Mouse (Mus musculus) embryonic facial prominence, embryonic 15.5 days (tissue): ENCODE measurements around the gene Cdkn1a. TPM values are rescaled to one million over a fixed set of nuclear protein-coding genes. Genes with fewer than 3 reads are reported as not detected.
A peak's percentile ranks its signal among the peaks of the same experiment; 100 is the strongest.
"Not testable (repeated sequence)": the region's sequence is repeated elsewhere in the genome, so short reads cannot be mapped to it uniquely, and the experiment has no call there.

Source experiments
- ATAC-seq: fragments of 200-750 bp; cut with Nextera tagmentation; 2 replicates; pipeline ENCODE4 v1.8.0; 2017; ENCODE audit warnings: low read depth, moderate TSS enrichment; ENCODE audit not compliant: insufficient number of reproducible peaks, low FRiP score, low TSS enrichment
- H3K27ac ChIP-seq: fragments of 300-500 bp; sonication (generic); replicated peaks from 2 replicates; pipeline ENCODE4 v1.5.1; 2015; ENCODE audit warnings: mild to moderate bottlenecking, inconsistent platforms
- H3K27me3 ChIP-seq: fragments of 300-500 bp; sonication (generic); 2 replicates; pipeline ENCODE4 v1.6.1; 2015; ENCODE audit warnings: inconsistent platforms
- H3K36me3 ChIP-seq: fragments of 300-500 bp; sonication (generic); 2 replicates; pipeline ENCODE4 v1.6.1; 2015; ENCODE audit warnings: mild to moderate bottlenecking, inconsistent platforms
- H3K4me1 ChIP-seq: fragments of 300-500 bp; sonication (generic); 2 replicates; pipeline ENCODE4 v1.6.1; 2015; ENCODE audit warnings: inconsistent platforms
- H3K4me2 ChIP-seq: fragments of 300-500 bp; sonication (generic); replicated peaks from 2 replicates; pipeline ENCODE4 v1.6.1; 2015; ENCODE audit warnings: mild to moderate bottlenecking, inconsistent platforms
- H3K4me3 ChIP-seq: fragments of 300-500 bp; sonication (generic); replicated peaks from 2 replicates; pipeline ENCODE4 v1.5.1; 2015; ENCODE audit warnings: mild to moderate bottlenecking, inconsistent platforms
- H3K9ac ChIP-seq: fragments of 300-500 bp; sonication (generic); 2 replicates; pipeline ENCODE4 v1.6.1; 2015; ENCODE audit warnings: inconsistent platforms
- H3K9me3 ChIP-seq: fragments of 300-500 bp; sonication (generic); replicated peaks from 2 replicates; pipeline ENCODE4 v1.6.1; 2016; ENCODE audit warnings: inconsistent platforms
- WGBS: fragments of 180-500 bp; shearing (Covaris S2); methylation state at CpG from one replicate; pipeline ENCODE4 v1.1.7; 2015; 5-methylcytosine and 5-hydroxymethylcytosine counted together
- polyA plus RNA-seq: library from polyadenylated mRNA; unstranded; fragments of >200 nt; fragmentation: Nextera tagmentation; extraction: Ambion mirVana; gene quantifications from 2 replicates; pipeline ENCODE4 v1.2.1, GENCODE M21; 2015

Cdkn1a gene
- 347 and 357 TPM in 2 replicates for polyA plus RNA-seq

DNA sequence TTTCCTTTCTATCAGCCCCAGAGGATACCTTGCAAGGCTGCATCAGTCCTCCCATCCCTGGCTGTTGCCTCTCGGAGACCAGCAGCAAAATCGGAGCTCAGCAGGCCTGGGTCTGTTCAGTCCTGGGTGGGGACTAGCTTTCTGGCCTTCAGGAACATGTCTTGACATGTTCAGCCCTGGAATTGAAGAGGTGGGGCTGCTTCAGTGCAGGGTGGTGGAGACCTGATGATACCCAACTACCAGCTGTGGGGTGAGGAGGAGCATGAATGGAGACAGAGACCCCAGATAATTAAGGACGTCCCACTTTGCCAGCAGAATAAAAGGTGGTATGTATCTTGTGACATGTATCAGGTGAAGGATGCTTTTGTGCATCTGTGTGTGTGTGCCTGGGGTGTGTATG is at the start of gene Cdkn1a:
TSS of gene Cdkn1a (plus strand) at position 201 of the 400 bp plus-strand sequence.
- Histone ChIP-seq H3K4me2 (no peak within 1 kb of the TSS), H3K27me3 (peaks cover 12% of the 10 kb centered on the region), H3K4me3 (no peak within 1 kb of the TSS), H3K9me3 (no peaks in the 10 kb centered on the region), H3K9ac (no peak within 1 kb of the TSS), H3K4me1 (peaks cover 23% of the 10 kb centered on the region), H3K27ac (no peak within 1 kb of the TSS), H3K36me3 (no peaks in the 10 kb centered on the region)
- WGBS = 61% methylated on average over 3 of the region's 3 CpGs
- ATAC-seq = no peak

DNA sequence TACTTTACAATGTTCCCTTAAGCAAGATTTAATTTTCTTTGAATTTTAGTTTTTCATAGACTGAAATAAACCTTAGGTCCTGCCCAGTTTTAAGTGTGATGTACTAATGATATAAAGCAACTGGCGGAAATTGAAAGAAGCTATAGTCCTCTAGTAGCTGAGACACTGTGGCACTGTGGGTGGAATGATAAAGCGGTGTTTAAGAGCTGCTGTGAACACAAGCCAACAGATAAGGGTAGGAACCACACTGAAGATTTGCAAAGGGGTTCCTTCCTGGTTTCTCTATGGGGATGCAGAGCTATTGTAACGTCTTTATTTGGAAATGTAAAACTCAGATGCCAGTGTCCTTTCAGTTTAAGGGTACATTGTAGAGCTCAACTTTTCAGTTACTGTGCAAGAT is 49.1 kb upstream of the Cdkn1a start:
- H3K36me3 ChIP-seq = peaks cover 79% of the 10 kb centered on the region
- H3K27ac ChIP-seq, H3K27me3 ChIP-seq, H3K9ac ChIP-seq, ATAC-seq, H3K4me3 ChIP-seq, H3K4me1 ChIP-seq, H3K9me3 ChIP-seq, H3K4me2 ChIP-seq: not testable (repeated sequence)
- 83% methylated on average over 3 of the region's 3 CpGs for WGBS

DNA sequence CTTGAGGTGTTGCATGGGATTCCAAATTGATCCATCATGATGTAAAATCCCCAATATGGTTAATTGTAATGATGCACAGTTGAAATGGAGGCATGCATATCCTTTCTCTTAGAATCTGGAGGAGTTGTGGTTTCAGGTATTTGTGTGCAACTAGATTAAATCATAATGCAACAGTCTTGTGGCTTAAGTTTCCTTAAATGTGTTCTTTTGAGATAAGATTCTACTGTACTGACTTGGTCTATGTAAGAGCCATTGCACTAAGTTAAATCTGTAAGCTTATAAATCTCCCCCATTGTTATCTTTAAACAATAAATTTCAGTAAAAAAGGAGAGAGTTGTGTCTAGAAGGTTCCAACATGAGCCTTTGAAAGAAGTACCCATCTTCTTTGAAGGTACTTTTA is 48.2 kb upstream of the Cdkn1a start:
- Histone ChIP-seq H3K4me3 (no peak overlapping the region), H3K27ac (no peak overlapping the region), H3K9ac (no peak overlapping the region), H3K4me2 (no peak overlapping the region), H3K36me3 (peaks cover 78% of the 10 kb centered on the region), H3K27me3 (no peaks in the 10 kb centered on the region), H3K9me3 (no peaks in the 10 kb centered on the region), H3K4me1 (peaks cover 4% of the 10 kb centered on the region; the same call in 1 of the 2 replicates)
- ATAC-seq = no peak

DNA sequence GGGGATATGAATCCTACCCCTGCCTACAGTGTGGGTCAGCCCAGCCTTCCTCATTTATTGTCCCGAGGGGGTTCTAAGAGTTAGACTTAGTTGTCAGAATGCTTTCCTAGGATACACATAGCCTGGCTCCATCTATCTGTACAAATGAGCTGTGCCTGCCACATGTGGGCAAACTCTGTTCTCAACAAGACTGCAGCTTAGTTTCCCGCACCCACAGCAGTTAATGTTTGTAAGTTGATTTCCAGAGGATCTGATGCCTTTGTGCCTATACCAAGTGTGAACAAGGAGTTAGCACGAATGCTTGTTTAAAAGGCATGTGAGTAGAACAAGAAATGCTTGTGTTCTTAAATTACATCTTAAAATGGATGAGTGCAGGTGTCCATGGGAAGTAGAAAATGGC is 47.2 kb upstream of the Cdkn1a start:
- H3K9ac ChIP-seq = no peak overlapping the region
- WGBS = 87% methylated on average over 3 of the region's 3 CpGs

DNA sequence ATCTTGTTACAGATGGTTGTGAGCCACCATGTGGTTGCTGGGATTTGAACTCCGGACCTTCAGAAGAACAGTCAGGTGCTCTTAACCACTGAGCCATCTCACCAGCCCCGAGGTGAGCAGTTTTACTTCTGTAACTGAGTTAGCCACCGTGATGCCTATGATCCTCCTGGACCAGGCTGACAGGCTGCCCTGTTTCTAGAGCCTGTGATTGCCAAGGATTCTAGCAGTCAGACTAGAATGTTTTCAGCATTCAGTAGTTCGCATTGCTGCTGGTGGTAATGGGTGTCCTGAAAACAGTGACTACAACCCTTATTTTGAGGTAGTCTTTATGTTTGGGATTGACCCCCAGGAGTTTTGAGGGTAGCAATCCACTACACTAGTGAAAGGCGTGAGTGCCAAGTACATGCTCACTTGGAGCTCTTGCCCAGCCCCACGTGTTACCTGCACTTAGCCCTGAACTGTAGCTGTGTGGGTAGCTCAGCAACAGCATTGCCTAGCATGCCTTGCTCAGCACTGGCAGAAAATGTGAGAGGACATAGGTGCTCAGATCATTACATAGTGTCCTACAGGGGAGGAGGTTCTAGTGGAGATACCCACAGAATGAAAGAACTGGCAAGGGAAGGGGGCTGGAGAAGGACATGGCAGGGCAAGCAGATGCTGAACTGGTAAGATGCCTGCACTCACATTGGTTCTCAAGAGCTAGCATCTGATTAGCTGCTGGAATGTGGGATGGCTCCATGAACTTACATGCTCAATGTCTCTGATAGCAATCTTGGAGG is 46.4 kb upstream of the Cdkn1a start:
- WGBS = 82% methylated on average over 6 of the region's 6 CpGs
- Histone ChIP-seq H3K9ac (no peak overlapping the region), H3K9me3 (no peaks in the 10 kb centered on the region), H3K27me3 (no peaks in the 10 kb centered on the region), H3K4me1 (peaks cover 7% of the 10 kb centered on the region), H3K27ac (no peak overlapping the region), H3K36me3 (peaks cover 67% of the 10 kb centered on the region), H3K4me2 (no peak overlapping the region), H3K4me3 (no peak overlapping the region)
- ATAC-seq = no peak

More for the DNA sequence above, 47.2 kb upstream of the Cdkn1a start:
- H3K36me3 ChIP-seq = peaks cover 74% of the 10 kb centered on the region
- H3K27ac ChIP-seq = no peak overlapping the region
- ATAC-seq = no peak
- no peaks in the 10 kb centered on the region for H3K9me3 ChIP-seq
- H3K4me2 ChIP-seq = no peak overlapping the region
- peaks cover 4% of the 10 kb centered on the region; the same call in 1 of the 2 replicates for H3K4me1 ChIP-seq
- H3K27me3 ChIP-seq = no peaks in the 10 kb centered on the region
- H3K4me3 ChIP-seq = no peak overlapping the region

DNA sequence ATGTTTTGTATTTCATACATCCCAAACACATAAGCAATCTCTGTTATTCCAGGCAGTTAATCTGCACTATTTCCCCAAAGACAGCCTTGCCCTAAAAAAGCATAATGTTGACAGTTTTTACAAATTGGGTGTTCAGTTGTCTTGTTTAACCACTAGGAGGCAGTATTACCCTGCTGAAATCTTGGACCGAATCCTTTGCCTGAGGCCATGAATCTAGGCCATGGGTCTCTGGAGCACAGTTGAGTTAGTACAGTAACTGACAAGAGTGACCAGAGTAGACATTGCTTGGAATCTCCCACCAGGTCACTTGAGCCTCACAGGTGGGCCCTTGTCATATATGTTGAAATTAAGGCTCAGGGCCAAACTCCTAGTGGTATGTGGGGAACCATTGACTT is 45.9 kb upstream of the Cdkn1a start:
- Histone ChIP-seq H3K9me3 (no peaks in the 10 kb centered on the region), H3K27me3 (no peaks in the 10 kb centered on the region), H3K4me1 (peaks cover 7% of the 10 kb centered on the region), H3K27ac (peak overlapping the region; percentile 51; the same call in 1 of the 2 replicates), H3K9ac (no peak overlapping the region), H3K4me3 (no peak overlapping the region), H3K4me2 (no peak overlapping the region), H3K36me3 (peaks cover 61% of the 10 kb centered on the region)
- 63% methylated on average over 1 of the region's 1 CpGs for WGBS
- ATAC-seq = no peak

DNA sequence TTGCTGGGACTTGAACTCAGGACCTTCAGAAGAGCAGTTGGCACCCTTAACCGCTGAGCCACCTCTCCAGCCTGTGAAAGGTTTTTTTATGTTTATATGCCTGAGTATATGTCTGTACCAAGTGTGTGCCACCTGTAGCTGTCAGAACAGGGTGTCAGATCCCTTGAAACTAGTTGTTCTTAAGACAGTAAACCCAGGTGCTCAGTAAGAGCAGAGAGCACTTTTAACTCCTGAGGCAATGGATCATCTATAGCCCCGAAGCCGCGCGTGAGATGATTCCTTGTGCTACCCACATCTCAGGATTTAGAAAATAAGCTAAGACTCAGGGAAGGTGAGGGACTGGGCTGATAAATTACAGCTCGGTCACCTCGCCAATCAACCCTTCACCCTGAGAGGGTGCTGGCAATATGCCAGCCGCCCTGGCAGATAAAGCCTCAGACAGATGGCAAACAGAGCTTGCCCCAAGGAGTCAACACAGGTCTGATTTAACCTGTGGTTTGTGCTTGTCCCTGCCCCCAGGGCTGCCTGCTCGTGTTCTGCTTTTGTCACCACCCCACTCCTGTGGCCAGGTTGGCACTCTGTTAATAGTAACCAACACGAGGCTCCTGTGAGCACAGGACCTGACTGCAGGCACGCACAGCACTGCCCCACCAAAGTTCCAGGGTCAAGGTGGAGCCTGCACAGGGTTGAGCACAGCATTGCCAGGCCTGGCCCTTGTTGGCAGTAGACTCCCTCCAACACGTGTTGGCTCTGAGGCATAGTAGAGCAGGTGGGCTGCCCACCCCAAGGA is 44.8 kb upstream of the Cdkn1a start:
- no peak overlapping the region for H3K27ac ChIP-seq
- H3K9me3 ChIP-seq = no peaks in the 10 kb centered on the region
- WGBS = 63% methylated on average over 12 of the region's 12 CpGs
- peaks cover 51% of the 10 kb centered on the region for H3K36me3 ChIP-seq
- no peak overlapping the region for H3K9ac ChIP-seq
- no peak overlapping the region for H3K4me2 ChIP-seq
- no peaks in the 10 kb centered on the region for H3K27me3 ChIP-seq
- ATAC-seq = peak; percentile 35; the same call in 1 of the 2 replicates
- no peak overlapping the region for H3K4me3 ChIP-seq
- H3K4me1 ChIP-seq = peaks cover 8% of the 10 kb centered on the region; the same call in 1 of the 2 replicates

DNA sequence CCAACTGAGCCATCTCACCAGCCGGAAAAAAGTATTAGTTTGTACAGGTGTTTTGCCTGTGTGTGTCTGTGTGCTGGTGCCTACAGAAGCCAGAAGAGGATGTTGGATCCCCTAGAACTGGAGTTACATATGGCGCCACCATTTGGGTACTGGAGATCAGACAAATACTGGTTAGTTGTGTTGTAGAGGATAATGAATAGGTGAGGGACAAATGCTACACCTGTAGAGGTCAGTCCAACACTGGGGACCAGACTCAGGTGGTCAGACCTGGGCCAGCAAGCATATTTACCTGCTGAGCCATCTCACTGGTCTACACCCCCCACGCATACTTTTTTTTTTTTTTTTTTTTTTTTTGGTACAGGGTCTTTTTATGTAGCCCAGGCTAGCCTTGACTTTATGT is 43.9 kb upstream of the Cdkn1a start:
- Histone ChIP-seq H3K36me3 (peaks cover 49% of the 10 kb centered on the region), H3K4me2 (no peak overlapping the region), H3K4me3 (no peak overlapping the region), H3K27ac (no peak overlapping the region), H3K9ac (no peak overlapping the region), H3K9me3 (no peaks in the 10 kb centered on the region), H3K27me3 (no peaks in the 10 kb centered on the region), H3K4me1 (peaks cover 12% of the 10 kb centered on the region; the same call in 1 of the 2 replicates)
- no peak for ATAC-seq
- WGBS = 90% methylated on average over 3 of the region's 3 CpGs

DNA sequence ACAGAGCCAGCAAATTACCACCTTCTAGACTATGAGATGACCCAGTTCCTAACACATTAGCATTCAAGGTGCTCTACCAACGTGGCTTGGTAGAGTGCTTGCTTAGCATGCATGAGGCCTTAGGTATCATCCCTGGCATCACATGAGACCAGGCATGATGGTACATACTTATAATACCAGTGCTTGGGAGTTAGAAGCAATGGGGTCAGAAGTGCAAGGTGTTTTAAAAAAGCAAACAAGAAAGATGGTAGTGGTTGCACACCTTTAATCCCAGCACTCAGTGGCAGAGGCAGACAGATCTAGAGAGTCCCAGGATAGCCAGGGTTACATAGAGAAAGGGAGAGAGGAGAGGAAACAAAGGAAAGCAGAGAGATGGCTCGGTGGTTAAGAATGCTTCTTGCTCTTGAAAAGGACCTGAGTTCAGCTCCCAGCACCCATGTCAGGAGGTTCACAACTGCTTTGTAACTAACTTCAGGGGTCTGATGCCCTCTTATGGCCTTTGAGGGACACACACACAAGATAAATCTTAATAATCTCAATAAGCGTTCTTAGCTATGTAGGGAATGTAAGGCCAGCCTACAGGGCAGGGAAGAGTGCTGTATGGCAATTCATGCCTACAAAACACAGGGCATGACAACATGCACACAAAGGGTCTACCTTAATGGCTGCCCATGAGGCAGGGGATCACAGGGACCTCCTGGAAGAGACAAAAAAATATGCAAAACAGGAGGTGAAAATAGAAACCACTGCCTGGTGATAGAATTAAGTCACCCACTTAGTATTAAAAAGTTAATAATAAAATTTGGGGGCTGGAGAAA is 42.9 kb upstream of the Cdkn1a start:
- Histone ChIP-seq H3K27me3 (no peaks in the 10 kb centered on the region), H3K9ac (no peak overlapping the region), H3K36me3 (peaks cover 46% of the 10 kb centered on the region), H3K9me3 (no peaks in the 10 kb centered on the region), H3K4me1 (peaks cover 12% of the 10 kb centered on the region; the same call in 1 of the 2 replicates), H3K27ac (no peak overlapping the region), H3K4me2 (no peak overlapping the region), H3K4me3 (no peak overlapping the region)
- ATAC-seq = no peak
- 58% methylated on average over 3 of the region's 3 CpGs for WGBS

DNA sequence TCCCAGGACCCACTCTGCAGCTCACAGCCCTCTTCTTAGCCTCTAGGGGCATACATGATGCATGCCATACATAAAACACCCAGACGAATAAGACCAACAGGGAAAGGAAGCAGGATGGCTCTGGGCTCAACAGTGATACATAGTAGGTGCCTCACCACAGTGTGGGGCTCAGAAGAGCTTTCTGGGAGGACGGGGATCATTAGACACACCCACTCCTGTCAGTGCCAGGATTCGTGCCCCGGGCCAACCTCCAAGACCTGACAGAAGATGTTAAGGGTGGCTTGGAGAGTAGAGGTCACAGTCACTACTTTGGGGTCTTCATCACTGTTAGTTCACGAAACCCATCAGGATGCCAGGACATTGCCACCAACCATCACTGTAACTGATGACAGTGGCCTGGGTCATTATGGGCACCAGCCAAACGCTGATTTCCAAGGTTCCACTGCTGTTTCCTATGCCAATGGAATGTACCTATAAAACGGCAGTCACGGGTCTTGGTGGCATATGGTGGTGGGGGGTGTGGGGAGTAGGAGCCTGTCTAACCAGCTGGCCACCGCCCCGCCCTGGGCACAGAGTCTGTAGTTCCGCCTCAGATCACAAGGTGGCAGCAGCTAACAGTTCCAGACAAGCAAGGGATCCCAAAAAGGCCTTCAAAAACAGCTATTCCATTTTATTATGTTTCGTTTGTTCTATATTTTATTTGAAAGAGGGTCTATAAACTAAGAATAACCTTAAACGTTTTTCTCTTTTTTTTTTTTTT is 41.8 kb upstream of the Cdkn1a start:
- H3K4me1 ChIP-seq = peaks cover 21% of the 10 kb centered on the region

More for the DNA sequence above, 41.8 kb upstream of the Cdkn1a start:
- peaks cover 37% of the 10 kb centered on the region for H3K36me3 ChIP-seq
- no peaks in the 10 kb centered on the region for H3K27me3 ChIP-seq
- no peaks in the 10 kb centered on the region for H3K9me3 ChIP-seq
- no peak overlapping the region for H3K4me3 ChIP-seq
- no peak overlapping the region for H3K9ac ChIP-seq
- H3K4me2 ChIP-seq = no peak overlapping the region
- 16% methylated on average over 13 of the region's 13 CpGs for WGBS
- 0 out of 2 replicates have a peak overlapping the region, but pooled peaks have one; percentile 11 for H3K27ac ChIP-seq
- ATAC-seq = peak; percentile 16; the same call in 1 of the 2 replicates
